Mouse (Mus musculus): Measurements from ENCODE around the gene Fxyd7. TPM values are rescaled to one million over a fixed set of nuclear protein-coding genes. Genes with fewer than 3 reads are reported as not detected.

Fxyd7 gene
- polyA plus RNA-seq, 1 experiment from 2014 or later, result 1.4 TPM

DNA sequence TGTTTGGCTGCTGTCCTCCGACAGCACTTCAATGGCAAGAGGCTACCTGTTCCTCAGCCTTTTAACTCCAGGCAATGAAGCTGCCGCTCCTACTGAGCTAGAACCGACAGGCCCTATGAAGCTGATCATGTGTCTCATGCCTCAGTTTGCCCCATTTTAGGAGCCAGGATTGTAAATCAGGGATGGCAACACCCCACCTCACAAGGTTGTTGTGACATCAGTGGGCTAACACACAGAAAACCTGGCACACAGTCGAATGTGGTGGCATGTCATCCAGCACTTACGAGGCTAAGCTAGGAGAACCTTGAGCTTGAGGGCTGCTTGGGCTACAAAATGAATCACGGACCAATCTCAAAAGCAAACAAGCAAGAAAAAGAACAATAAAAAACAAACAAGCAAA lies 6.9 kb upstream of the Fxyd7 start:
- Histone ChIP-seq H3K27me3 (replicated peaks) (no peaks in the 10 kb centered on the region; the same call in 1 of the 2 replicates), H3K4me1 (replicated peaks) (peaks cover 33% of the 10 kb centered on the region), H3K4me2 (no peak overlapping the region), H3K9ac (no peak overlapping the region), H3K36me3 (no peaks in the 10 kb centered on the region), H3K9me3 (replicated peaks) (no peaks in the 10 kb centered on the region), H3K4me3 (no peak overlapping the region), H3K27ac (ENCODE audit: poor library complexity, severe bottlenecking) (no peak overlapping the region)
- 83% methylated on average over 6 of the region's 6 CpGs for WGBS
- ATAC-seq (ENCODE audit: insufficient number of reproducible peaks, low FRiP score), result no peak

DNA sequence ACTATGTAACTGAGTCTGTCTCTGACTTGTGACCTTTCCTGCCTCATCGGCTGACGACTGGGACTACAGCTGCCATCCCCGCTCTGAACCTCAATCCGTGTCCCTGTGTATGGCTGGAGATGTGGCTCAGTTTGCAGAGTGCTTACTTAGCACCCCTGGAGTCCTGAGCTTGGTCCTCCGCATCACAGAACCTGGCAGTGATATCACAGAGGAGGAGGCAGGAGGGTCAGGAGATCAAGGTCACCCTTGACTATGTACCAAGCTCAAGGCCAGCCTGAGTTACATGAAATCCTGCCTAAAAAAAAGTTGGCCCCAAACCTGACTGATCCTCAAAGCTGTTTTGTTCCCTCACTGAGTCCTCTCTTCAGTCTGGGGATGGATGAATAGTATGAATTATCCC lies 6.5 kb upstream of the Fxyd7 start:
- no peak overlapping the region for H3K4me2 ChIP-seq
- H3K27me3 ChIP-seq (replicated peaks), result no peaks in the 10 kb centered on the region; the same call in 1 of the 2 replicates
- H3K27ac ChIP-seq (ENCODE audit: poor library complexity, severe bottlenecking), result no peak overlapping the region
- no peak overlapping the region for H3K9ac ChIP-seq
- H3K9me3 ChIP-seq (replicated peaks), result no peaks in the 10 kb centered on the region
- 68% methylated on average over 5 of the region's 5 CpGs for WGBS
- no peak for ATAC-seq (ENCODE audit: insufficient number of reproducible peaks, low FRiP score)
- no peak overlapping the region for H3K4me3 ChIP-seq
- H3K36me3 ChIP-seq, result no peaks in the 10 kb centered on the region
- peaks cover 38% of the 10 kb centered on the region for H3K4me1 ChIP-seq (replicated peaks)

DNA sequence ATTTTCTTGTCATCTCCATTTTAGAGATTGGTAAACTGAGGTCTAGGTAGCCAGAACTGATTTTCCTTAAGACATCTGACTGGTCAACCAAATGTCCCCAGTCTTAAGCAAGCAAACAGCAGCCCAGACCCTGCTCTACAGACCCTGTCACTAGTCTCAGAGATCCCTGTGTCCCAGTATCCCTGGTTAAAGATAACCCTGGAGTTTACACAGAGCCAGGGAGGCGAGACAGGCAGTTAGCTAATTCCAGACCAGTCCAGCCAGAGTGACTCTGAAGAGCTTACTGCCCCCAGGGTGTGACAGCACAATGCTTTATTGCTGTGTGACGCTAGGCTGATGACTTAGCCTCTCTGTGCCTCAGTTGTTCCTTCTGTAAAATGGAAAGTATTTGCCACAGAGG lies 5.8 kb upstream of the Fxyd7 start, which contains the start of gene Fxyd1:
Fxyd1 (minus strand) TSS at position 129 of the 400 bp plus-strand sequence.
- Histone ChIP-seq H3K4me1 (replicated peaks) (peaks cover 45% of the 10 kb centered on the region), H3K27ac (ENCODE audit: poor library complexity, severe bottlenecking) (peak within 1 kb of the TSS; percentile 96), H3K9me3 (replicated peaks) (no peaks in the 10 kb centered on the region), H3K4me2 (peak within 1 kb of the TSS; percentile 75), H3K27me3 (replicated peaks) (peaks cover 4% of the 10 kb centered on the region), H3K4me3 (no peak within 1 kb of the TSS), H3K36me3 (no peaks in the 10 kb centered on the region), H3K9ac (0 out of 2 replicates have a peak within 1 kb of the TSS, but pooled peaks have one; percentile 71)
- WGBS, result 76% methylated on average over 2 of the region's 2 CpGs
- no peak for ATAC-seq (ENCODE audit: insufficient number of reproducible peaks, low FRiP score)

DNA sequence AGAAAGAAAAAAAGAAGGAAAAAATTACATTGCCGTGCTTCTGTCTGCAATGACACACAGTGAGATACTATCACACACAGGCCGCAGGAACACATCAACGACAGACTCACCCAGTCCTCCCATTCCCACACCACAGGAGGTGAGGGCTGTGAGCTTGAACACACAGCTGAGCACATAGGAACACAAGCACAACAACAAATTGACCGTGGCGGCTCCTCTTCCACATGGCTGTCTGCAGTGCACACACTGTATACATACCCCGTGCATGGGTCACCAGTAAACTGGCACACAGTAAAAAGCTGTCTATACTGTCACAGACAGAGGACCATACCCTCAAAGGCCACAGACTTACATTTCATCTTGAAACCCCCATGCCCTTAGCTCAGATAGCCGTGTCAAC lies 5.2 kb upstream of the Fxyd7 start:
- peaks cover 51% of the 10 kb centered on the region for H3K4me1 ChIP-seq (replicated peaks)
- H3K9me3 ChIP-seq (replicated peaks), result no peaks in the 10 kb centered on the region
- no peak overlapping the region for H3K4me3 ChIP-seq
- H3K27me3 ChIP-seq (replicated peaks), result peaks cover 11% of the 10 kb centered on the region
- ATAC-seq (ENCODE audit: insufficient number of reproducible peaks, low FRiP score), result no peak
- H3K36me3 ChIP-seq, result no peaks in the 10 kb centered on the region
- H3K9ac ChIP-seq, result no peak overlapping the region
- 72% methylated on average over 7 of the region's 7 CpGs for WGBS
- no peak overlapping the region for H3K4me2 ChIP-seq
- 0 out of 2 replicates have a peak overlapping the region, but pooled peaks have one; percentile 34 for H3K27ac ChIP-seq (ENCODE audit: poor library complexity, severe bottlenecking)

DNA sequence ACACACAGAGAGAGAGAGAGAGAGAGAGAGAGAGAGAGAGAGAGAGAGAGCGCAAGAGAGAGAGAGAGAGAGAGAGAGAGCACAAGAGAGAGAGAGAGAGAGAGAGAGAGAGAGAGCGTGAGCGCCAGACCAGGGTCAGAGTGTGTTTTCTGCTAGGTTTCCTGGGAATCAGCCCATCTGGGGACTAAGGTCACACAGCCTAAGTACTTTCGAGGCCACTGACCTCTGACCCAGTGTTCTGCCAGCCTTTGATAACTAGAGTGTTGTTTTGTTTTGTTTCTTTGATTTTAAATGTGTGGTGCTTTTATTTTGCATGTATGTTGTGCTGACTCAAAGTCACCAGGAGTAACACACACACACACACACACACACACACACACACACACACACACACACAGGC lies 4.6 kb upstream of the Fxyd7 start:
- Histone ChIP-seq H3K36me3 (no peaks in the 10 kb centered on the region), H3K4me3 (peak overlapping the region; percentile 42; the same call in 1 of the 2 replicates), H3K4me1 (replicated peaks) (peaks cover 57% of the 10 kb centered on the region), H3K9me3 (replicated peaks) (no peaks in the 10 kb centered on the region), H3K27me3 (replicated peaks) (peaks cover 16% of the 10 kb centered on the region), H3K27ac (ENCODE audit: poor library complexity, severe bottlenecking) (peak overlapping the region; percentile 96), H3K4me2 (peak overlapping the region; percentile 75), H3K9ac (0 out of 2 replicates have a peak overlapping the region, but pooled peaks have one; percentile 71)
- ATAC-seq (ENCODE audit: insufficient number of reproducible peaks, low FRiP score), result no peak
- WGBS, result 15% methylated on average over 3 of the region's 4 CpGs

DNA sequence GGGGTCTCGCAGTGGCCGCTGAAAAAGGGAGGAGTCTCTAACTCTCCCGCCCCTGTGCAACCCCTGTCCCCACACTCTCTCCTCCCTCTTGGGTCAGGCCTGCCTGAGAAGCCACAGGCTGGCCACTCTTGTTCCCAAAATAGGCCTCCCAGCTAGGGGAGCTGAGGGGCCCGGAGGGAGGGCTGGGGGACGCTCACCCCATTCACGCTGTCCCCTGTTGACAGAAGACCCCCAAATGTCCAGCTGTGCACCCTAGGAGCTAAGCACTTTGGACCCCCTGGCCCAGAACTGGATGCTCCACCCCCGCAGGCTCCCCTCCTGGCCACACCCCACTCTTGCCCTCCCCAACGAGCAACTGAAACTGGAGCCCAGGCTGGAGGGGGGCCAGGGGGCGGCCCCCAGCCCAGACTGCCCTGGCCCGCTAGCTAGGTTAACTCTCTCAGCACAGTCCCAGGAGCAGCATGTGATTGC lies 4.1 kb upstream of the Fxyd7 start:
- H3K9ac ChIP-seq, result peak overlapping the region; percentile 71
- H3K4me2 ChIP-seq, result peak overlapping the region; percentile 75

DNA sequence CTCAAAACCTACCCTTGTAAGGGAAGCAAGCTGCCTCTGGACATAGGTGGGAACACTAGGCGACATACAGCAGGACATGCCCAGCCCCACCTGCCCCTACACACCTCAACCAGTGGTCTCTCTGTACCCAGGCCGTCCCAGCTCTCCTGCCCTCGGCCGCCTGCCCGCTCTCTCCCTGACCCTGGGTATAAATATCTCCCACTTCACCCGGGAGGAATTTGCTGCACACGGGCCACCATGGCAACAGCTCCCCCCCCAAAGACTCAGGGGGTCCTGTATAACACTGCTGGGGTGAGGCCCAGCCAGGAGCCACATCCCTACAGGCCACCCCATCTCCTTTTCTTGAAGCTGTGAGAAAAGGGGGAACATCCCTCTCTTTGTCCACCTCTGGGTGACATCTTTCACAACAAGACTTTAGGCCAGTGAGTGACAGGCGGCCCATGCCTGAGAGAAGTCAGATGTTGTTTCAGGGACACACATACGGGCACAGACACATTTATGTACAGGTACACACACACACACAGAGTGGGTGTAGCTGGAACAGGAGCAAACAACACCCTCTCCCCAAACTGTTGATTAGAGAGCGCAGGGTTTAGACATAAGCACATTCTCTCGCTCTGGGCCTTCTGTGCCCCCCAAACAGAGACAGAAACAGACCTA lies 3.5 kb upstream of the Fxyd7 start:
- Histone ChIP-seq H3K27me3 (replicated peaks) (peaks cover 27% of the 10 kb centered on the region), H3K4me3 (peak overlapping the region; percentile 42), H3K9me3 (replicated peaks) (no peaks in the 10 kb centered on the region), H3K27ac (ENCODE audit: poor library complexity, severe bottlenecking) (peak overlapping the region; percentile 96), H3K9ac (peak overlapping the region; percentile 71), H3K4me1 (replicated peaks) (peaks cover 67% of the 10 kb centered on the region), H3K4me2 (peak overlapping the region; percentile 75), H3K36me3 (no peaks in the 10 kb centered on the region)
- ATAC-seq (ENCODE audit: insufficient number of reproducible peaks, low FRiP score), result peak; percentile 26
- WGBS, result 22% methylated on average over 11 of the region's 11 CpGs

More for the DNA sequence above, 4.1 kb upstream of the Fxyd7 start:
- H3K4me1 ChIP-seq (replicated peaks), result peaks cover 61% of the 10 kb centered on the region
- H3K36me3 ChIP-seq, result no peaks in the 10 kb centered on the region
- peak; percentile 78 for ATAC-seq (ENCODE audit: insufficient number of reproducible peaks, low FRiP score)
- H3K4me3 ChIP-seq, result peak overlapping the region; percentile 42
- peak overlapping the region; percentile 96 for H3K27ac ChIP-seq (ENCODE audit: poor library complexity, severe bottlenecking)
- WGBS, result 8% methylated on average over 10 of the region's 10 CpGs
- H3K9me3 ChIP-seq (replicated peaks), result no peaks in the 10 kb centered on the region
- peaks cover 21% of the 10 kb centered on the region for H3K27me3 ChIP-seq (replicated peaks)

DNA sequence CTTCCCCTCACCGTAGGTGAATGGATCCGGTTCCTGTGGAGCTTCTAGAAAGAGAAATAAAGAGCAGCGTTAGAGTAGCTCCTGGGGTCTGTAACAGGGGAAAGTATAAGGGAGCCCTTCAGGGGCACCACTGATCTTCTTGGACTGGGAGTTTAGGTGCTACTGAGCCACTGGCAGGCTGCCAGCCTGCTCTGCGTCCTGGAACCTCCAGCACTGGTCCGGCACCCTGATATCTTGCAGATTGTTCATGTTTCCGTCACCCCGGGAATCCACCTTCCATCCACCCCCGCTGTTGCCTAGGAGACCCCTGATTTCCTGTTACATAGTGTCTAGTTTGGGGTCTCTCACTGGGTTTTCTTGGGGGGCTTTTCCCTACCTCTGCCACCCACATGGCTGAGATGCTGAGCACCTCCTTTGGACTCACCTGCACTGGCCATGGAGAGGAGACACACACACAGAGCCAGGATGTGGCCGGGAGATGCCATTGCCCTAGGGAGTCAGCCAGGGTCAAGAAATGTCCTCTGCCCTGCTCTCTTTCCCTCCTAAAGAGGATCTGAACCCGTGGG lies 2.7 kb upstream of the Fxyd7 start:
- no peak for ATAC-seq (ENCODE audit: insufficient number of reproducible peaks, low FRiP score)
- H3K4me3 ChIP-seq, result peak overlapping the region; percentile 42
- 15% methylated on average over 10 of the region's 10 CpGs for WGBS
- H3K27ac ChIP-seq (ENCODE audit: poor library complexity, severe bottlenecking), result peak overlapping the region; percentile 96
- peak overlapping the region; percentile 71 for H3K9ac ChIP-seq
- H3K4me2 ChIP-seq, result peak overlapping the region; percentile 75
- peaks cover 35% of the 10 kb centered on the region for H3K27me3 ChIP-seq (replicated peaks)
- H3K9me3 ChIP-seq (replicated peaks), result no peaks in the 10 kb centered on the region
- no peaks in the 10 kb centered on the region for H3K36me3 ChIP-seq
- peaks cover 68% of the 10 kb centered on the region for H3K4me1 ChIP-seq (replicated peaks)

DNA sequence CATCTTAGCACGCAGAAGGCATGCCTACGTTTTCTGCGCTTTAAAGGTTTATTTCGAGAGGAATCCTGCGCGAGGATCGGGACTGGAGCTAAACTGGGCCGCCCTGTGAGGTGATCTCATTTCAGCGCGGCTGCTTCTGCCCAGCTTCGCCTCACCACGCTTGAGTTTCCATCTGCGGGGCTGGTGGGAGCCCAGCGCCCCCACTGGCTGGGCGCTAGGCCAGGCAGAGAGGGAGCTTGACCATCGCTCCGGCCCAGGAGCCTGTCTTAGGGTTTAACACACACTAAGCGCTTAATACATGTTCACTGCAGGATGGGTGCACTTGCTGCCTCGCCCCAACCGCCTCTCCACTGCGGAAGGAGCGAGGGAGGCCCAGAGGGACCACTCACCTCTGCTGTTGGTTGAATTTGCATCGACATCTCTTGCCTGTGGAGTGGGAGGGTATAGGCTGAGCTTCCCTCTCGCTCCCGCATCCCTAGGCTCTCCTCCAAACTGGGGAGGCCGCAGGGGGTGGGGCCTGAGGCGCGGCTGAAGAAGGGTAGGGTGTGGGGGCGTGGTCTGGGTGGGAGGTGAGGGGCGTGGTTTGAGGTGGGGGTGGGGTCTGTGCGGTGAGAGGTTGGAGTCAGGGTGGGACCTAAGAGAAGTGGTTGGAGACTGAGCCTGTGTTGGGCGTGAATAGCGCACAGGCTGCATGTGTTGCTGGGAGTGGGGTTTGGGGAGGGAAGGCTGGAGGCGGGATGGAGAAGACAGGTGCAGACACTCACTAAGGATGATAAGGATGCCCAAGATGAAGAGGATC lies 1.6 kb upstream of the Fxyd7 start:
- Histone ChIP-seq H3K9me3 (replicated peaks) (no peaks in the 10 kb centered on the region), H3K9ac (peak overlapping the region; percentile 71), H3K36me3 (no peaks in the 10 kb centered on the region), H3K27ac (ENCODE audit: poor library complexity, severe bottlenecking) (0 out of 2 replicates have a peak overlapping the region, but pooled peaks have one; percentile 96), H3K4me3 (peak overlapping the region; percentile 42), H3K4me1 (replicated peaks) (peaks cover 68% of the 10 kb centered on the region), H3K27me3 (replicated peaks) (peaks cover 43% of the 10 kb centered on the region), H3K4me2 (peak overlapping the region; percentile 75)
- 2% methylated on average over 34 of the region's 34 CpGs for WGBS
- ATAC-seq (ENCODE audit: insufficient number of reproducible peaks, low FRiP score), result peak; percentile 33

DNA sequence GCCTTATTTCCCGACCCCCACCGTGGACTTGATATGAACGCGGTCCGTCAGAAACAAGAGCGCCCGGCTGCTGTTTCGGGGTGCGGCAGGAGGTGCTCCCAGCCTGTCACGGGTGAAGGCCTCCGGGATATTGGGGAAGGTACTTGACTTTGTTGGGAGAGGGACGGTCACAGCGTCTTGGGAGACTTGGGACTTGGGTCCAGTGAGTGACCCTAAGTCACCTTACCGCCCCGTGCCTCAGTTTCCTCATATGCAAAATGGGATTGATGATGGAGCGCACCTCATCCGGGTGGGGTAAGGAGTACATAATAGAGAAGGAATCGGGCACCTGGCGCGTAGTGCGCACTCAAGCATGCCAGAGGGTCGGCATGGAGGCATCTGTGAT lies 976 bp upstream of the Fxyd7 start:
- peaks cover 68% of the 10 kb centered on the region for H3K4me1 ChIP-seq (replicated peaks)
- WGBS, result 7% methylated on average over 22 of the region's 22 CpGs
- no peak for ATAC-seq (ENCODE audit: insufficient number of reproducible peaks, low FRiP score)
- peak overlapping the region; percentile 42 for H3K4me3 ChIP-seq
- peak overlapping the region; percentile 75 for H3K4me2 ChIP-seq
- no peaks in the 10 kb centered on the region for H3K36me3 ChIP-seq
- H3K27me3 ChIP-seq (replicated peaks), result peaks cover 48% of the 10 kb centered on the region
- peak overlapping the region; percentile 58 for H3K9ac ChIP-seq
- H3K27ac ChIP-seq (ENCODE audit: poor library complexity, severe bottlenecking), result no peak overlapping the region
- no peaks in the 10 kb centered on the region for H3K9me3 ChIP-seq (replicated peaks)

DNA sequence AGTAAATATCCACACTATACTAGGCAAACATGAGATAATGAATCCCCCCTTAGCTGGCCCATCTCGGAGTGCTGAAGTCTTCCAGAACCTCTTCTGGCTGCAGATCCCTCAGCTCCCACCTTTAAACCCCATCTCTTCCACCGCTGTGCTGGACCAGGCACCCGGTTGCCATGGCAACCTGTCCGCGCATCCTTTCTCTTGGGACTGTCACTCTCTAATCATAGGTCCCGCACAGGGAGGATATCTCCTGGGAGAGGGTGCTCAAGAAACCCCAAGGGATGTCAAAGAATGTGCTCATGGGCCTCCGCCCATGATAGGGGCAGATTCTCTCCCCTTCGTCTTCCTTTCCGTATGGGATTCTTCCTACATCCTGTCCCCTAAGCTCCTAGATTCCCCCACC lies 346 bp downstream of the Fxyd7 start:
- Histone ChIP-seq H3K4me2 (peak overlapping the region; percentile 75), H3K4me3 (peak overlapping the region; percentile 42), H3K9me3 (replicated peaks) (no peaks in the 10 kb centered on the region), H3K27me3 (replicated peaks) (peaks cover 53% of the 10 kb centered on the region), H3K36me3 (no peaks in the 10 kb centered on the region), H3K9ac (0 out of 2 replicates have a peak overlapping the region, but pooled peaks have one; percentile 58), H3K4me1 (replicated peaks) (peaks cover 65% of the 10 kb centered on the region), H3K27ac (ENCODE audit: poor library complexity, severe bottlenecking) (no peak overlapping the region)
- ATAC-seq (ENCODE audit: insufficient number of reproducible peaks, low FRiP score), result no peak
- WGBS, result 6% methylated on average over 9 of the region's 9 CpGs

Measured in heart, embryonic 12.5 days (tissue).